Mouse (Mus musculus) kidney, embryonic 16.5 days (tissue): ENCODE results near the gene Bmyc. TPM values are rescaled to one million over a fixed set of nuclear protein-coding genes. Genes with fewer than 3 reads are reported as not detected.

Source experiments
- ATAC-seq: fragments of 200-750 bp; cut with Nextera tagmentation; 2 replicates; pipeline ENCODE4 v1.8.0; 2017; ENCODE audit warnings: moderate TSS enrichment; ENCODE audit not compliant: low FRiP score, low TSS enrichment
- H3K27ac ChIP-seq: fragments of 300-500 bp; sonication (generic); 2 replicates; pipeline ENCODE4 v1.5.1; 2014; ENCODE audit warnings: low read length
- H3K27me3 ChIP-seq: fragments of 300-500 bp; sonication (generic); 2 replicates; pipeline ENCODE4 v1.6.1; 2014; ENCODE audit warnings: low read length, control low read depth, mixed read lengths; ENCODE audit not compliant: insufficient read depth
- H3K36me3 ChIP-seq: fragments of 300-500 bp; sonication (generic); 2 replicates; pipeline ENCODE4 v1.6.1; 2014; ENCODE audit warnings: low read length, control low read depth, mixed read lengths; ENCODE audit not compliant: insufficient read depth
- H3K4me1 ChIP-seq: fragments of 300-500 bp; sonication (generic); 2 replicates; pipeline ENCODE4 v1.6.1; 2014; ENCODE audit warnings: low read length, control low read depth, mixed read lengths; ENCODE audit not compliant: insufficient read depth
- H3K4me2 ChIP-seq: fragments of 300-500 bp; sonication (generic); replicated peaks from 2 replicates; pipeline ENCODE4 v1.6.1; 2014; ENCODE audit warnings: low read depth, low read length
- H3K4me3 ChIP-seq: fragments of 300-500 bp; sonication (generic); 2 replicates; pipeline ENCODE4 v1.5.1; 2014; ENCODE audit warnings: mild to moderate bottlenecking, low read length
- H3K9ac ChIP-seq: fragments of 300-500 bp; sonication (generic); replicated peaks from 2 replicates; pipeline ENCODE4 v1.6.1; 2014; ENCODE audit warnings: low read length
- H3K9me3 ChIP-seq: fragments of 300-500 bp; sonication (generic); 2 replicates; pipeline ENCODE4 v1.6.1; 2016; ENCODE audit warnings: low read length, control low read depth
- WGBS: fragments of 180-500 bp; shearing (Covaris S2); extraction: QIAGEN DNeasy Blood & Tissue Kit; methylation state at CpG from one replicate; pipeline ENCODE4 v1.1.7; 2014; 5-methylcytosine and 5-hydroxymethylcytosine counted together
- polyA plus RNA-seq: library from polyadenylated mRNA; unstranded; fragments of >200 nt; fragmentation: Nextera tagmentation; extraction: Ambion mirVana; gene quantifications from 2 replicates; pipeline ENCODE4 v1.2.1, GENCODE M21; 2015

Bmyc gene
- 89.0 and 91.6 TPM in 2 replicates for polyA plus RNA-seq

DNA sequence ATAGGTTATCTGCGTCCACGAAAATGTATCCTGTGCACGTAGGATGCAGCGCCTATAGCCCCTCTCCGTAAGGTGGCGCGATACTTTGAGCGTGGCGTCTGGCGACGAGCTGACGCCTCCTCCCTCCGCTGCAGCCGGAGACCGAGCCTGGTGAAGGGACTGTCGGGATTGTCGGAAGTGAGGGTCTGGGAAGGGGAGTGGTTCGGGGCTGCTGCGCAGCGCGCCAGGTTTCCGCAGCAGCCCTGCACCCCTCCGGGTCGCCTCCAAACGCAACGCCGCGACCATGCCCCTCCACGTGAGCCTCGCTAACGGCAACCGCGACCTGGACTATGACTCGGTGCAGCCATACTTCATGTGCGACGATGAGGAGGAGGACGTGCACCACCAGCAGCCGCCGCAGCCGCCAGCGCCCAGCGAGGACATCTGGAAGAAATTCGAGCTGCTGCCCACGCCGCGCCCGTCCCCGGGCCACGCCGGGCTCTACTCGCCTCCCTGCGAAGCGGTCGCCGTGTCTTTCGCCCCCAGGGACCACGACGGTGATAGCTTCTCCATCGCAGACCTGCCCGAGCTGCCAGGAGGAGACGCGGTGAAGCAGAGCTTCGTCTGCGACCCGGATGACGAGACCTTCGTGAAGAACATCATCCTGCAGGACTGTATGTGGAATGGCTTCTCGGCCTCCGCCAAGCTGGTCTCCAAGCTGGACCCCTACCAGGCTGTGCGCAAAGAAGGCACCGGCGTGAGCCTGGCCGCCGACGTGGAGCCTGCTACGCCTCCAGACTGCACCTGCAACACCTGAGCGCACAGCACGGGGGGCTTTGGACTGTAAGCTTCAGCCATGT, at the start of gene Bmyc:
Gene Bmyc, plus strand, starts transcription at position 97 of the 839 bp plus-strand sequence.
- ATAC-seq: peak; percentile 93
- H3K36me3 ChIP-seq: no peaks in the 10 kb centered on the region
- no peaks in the 10 kb centered on the region for H3K9me3 ChIP-seq
- H3K27ac ChIP-seq: peak within 1 kb of the TSS; percentile 67
- H3K4me2 ChIP-seq: peak within 1 kb of the TSS; percentile 91
- under 1% methylated on average over 78 of the region's 78 CpGs for WGBS
- no peaks in the 10 kb centered on the region for H3K27me3 ChIP-seq
- H3K4me1 ChIP-seq: peaks cover 9% of the 10 kb centered on the region; the same call in 1 of the 2 replicates
- peak within 1 kb of the TSS; percentile 86 for H3K4me3 ChIP-seq
- H3K9ac ChIP-seq: peak within 1 kb of the TSS; percentile 85

DNA sequence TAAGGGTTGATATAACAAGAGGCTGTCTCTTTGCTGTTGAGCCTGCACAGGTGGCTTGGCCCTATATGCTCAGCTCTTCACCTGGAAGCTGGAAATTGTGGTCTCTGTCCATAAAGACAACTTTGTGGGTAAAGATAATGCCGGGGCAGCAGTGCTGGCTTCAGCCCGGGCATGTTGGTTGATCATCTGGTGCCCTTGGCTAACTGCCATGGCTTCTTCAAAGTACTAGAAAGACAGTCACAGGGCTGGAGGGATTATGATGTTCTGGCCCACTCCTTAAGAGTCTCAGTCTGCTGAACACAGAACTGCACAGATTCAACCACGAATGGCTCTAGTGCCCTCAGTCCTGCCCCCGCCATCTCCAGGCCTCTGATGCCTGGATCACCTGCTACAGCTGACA, 49.3 kb upstream of the Bmyc start:
- no peaks in the 10 kb centered on the region for H3K4me1 ChIP-seq
- no peak overlapping the region for H3K4me2 ChIP-seq
- H3K27me3 ChIP-seq: no peaks in the 10 kb centered on the region
- ATAC-seq: no peak
- no peaks in the 10 kb centered on the region for H3K9me3 ChIP-seq
- H3K36me3 ChIP-seq: no peaks in the 10 kb centered on the region
- WGBS: 83% methylated on average over 4 of the region's 4 CpGs
- H3K27ac ChIP-seq: no peak overlapping the region
- H3K9ac ChIP-seq: no peak overlapping the region
- H3K4me3 ChIP-seq: no peak overlapping the region

DNA sequence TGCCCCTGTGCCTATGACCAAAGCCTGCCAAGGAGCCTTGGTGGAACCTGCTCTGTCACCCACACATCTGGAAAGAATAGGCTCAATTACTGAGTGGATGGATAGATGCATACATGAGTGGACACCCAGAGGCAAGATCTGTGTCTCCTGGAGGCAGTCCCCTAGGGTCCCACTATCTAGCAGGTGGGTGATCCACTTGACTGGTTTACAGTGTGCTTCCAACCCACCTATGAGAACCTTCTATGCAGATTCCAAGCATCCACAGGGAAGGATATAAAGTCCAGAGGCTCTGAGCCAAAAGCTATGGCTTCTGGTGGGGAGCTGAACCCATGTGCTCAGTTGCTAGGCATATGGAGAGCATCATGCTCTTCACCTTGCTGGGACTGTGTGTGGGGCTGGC, 48.9 kb upstream of the Bmyc start, which contains the start of gene Lcn5:
Gene Lcn5, plus strand, starts transcription at position 301 of the 400 bp plus-strand sequence.
- Histone ChIP-seq H3K4me3 (no peak within 1 kb of the TSS), H3K9ac (no peak within 1 kb of the TSS), H3K4me1 (no peaks in the 10 kb centered on the region), H3K36me3 (no peaks in the 10 kb centered on the region), H3K9me3 (no peaks in the 10 kb centered on the region), H3K27ac (no peak within 1 kb of the TSS), H3K4me2 (no peak within 1 kb of the TSS), H3K27me3 (no peaks in the 10 kb centered on the region)
- no peak for ATAC-seq

DNA sequence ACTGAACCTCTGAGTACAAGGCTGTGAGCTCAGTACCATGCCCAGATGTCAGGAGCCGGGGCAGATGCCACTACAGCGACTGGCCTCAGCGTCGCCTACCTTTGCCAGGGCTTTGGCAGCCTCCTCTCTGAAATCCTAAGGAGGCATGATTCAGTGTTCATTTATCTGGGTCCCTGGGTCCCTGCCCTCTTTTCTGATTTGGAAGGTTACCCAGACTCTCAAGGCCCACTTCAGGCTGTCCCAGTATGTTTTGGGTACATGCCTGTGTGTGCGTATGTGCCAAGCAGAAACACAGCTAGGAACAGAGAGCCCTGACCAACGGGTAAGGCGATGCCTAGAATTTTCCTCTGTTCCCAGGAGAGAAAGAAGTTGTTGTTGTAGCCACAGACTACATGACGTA, 46.3 kb upstream of the Bmyc start:
- WGBS: 76% methylated on average over 8 of the region's 8 CpGs

DNA sequence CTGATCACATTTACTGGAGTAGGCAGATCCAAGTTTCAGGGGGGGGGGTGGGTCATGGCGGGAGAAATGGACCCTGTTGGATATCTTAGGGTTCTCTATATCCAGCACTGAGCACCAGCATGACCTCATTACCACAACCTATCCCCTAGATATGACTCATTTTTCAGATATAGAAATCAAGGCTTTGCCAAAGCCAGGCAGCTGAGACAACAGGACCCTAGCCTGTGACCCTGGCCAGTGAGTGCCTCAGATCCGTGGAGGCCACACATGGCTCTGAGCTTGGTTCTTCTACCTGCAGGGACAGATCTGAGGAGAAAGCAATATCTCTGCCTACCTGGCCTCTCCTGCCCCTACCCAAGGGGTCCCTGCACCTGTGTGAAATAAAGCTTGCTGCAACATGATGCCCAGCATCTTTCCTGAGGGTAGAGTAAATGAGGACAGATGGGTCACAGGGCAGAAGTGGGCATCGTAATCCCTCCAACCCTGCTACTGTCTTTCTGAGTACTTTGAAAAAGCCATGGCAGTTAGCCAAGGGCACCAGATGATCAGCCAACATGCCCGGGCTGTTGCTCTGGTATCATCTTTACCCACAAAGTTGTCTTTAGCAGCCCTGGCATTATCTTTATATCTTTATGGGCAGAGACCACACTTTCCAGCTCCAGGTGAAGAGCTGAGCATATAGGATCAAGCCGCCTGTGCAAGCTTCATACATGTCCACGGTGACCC, 45.1 kb upstream of the Bmyc start:
- no peaks in the 10 kb centered on the region for H3K9me3 ChIP-seq
- H3K36me3 ChIP-seq: no peaks in the 10 kb centered on the region
- no peaks in the 10 kb centered on the region for H3K27me3 ChIP-seq
- ATAC-seq: no peak
- H3K9ac ChIP-seq: no peak overlapping the region
- no peak overlapping the region for H3K4me2 ChIP-seq
- no peak overlapping the region for H3K27ac ChIP-seq
- no peaks in the 10 kb centered on the region for H3K4me1 ChIP-seq
- H3K4me3 ChIP-seq: no peak overlapping the region
- 83% methylated on average over 6 of the region's 6 CpGs for WGBS

More for the DNA sequence above, 46.3 kb upstream of the Bmyc start:
- no peak overlapping the region for H3K4me3 ChIP-seq
- H3K36me3 ChIP-seq: no peaks in the 10 kb centered on the region
- no peak overlapping the region for H3K4me2 ChIP-seq
- H3K27ac ChIP-seq: no peak overlapping the region
- ATAC-seq: no peak
- no peak overlapping the region for H3K9ac ChIP-seq
- no peaks in the 10 kb centered on the region for H3K9me3 ChIP-seq
- no peaks in the 10 kb centered on the region for H3K27me3 ChIP-seq
- no peaks in the 10 kb centered on the region for H3K4me1 ChIP-seq

DNA sequence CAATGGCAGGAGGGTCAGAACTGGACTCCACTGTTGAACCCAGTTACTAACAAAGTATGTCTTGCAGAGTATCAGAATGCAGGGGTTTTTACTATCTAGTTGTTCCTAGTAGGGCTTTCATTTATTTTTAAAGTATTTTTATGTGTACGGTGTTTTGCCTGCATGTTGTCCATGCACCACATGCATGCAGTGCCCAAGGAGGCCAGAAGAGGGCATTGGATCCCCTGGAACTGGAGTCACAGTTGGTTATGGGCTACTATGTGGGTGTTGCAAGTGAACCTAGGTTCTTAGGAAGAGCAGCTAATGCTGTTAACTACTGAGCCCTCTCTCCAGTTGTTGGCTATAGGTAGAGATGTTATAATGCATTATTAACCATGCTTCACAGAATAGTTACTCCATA, 43.0 kb upstream of the Bmyc start:
- no peaks in the 10 kb centered on the region for H3K9me3 ChIP-seq
- no peaks in the 10 kb centered on the region for H3K27me3 ChIP-seq
- WGBS: 43% methylated on average over 1 of the region's 1 CpGs
- H3K4me2 ChIP-seq: no peak overlapping the region
- ATAC-seq: no peak
- H3K27ac ChIP-seq: no peak overlapping the region
- H3K9ac ChIP-seq: no peak overlapping the region
- no peak overlapping the region for H3K4me3 ChIP-seq
- H3K36me3 ChIP-seq: no peaks in the 10 kb centered on the region
- no peaks in the 10 kb centered on the region for H3K4me1 ChIP-seq

DNA sequence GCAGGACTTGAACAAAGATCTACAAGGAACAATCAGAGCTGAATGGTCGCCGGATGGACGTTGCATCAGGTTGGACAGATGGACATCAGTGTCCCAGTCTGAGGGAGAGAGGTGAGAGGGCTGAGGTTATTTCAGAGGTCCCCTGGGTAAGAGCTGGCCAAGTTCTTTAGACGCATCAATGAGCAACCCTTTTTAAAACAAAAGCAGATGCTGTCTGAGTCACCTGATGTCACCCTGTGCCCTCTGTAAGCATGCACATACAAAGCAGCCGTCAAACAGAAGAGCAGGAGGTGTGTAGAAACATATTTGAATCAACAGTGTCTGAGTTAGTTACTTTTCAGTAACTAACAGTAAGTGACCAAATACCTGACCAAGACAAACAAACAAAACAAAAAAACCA, 42.4 kb upstream of the Bmyc start:
- Histone ChIP-seq H3K4me1 (no peaks in the 10 kb centered on the region), H3K9ac (no peak overlapping the region), H3K27me3 (no peaks in the 10 kb centered on the region), H3K27ac (no peak overlapping the region), H3K9me3 (no peaks in the 10 kb centered on the region), H3K4me3 (no peak overlapping the region), H3K36me3 (no peaks in the 10 kb centered on the region), H3K4me2 (no peak overlapping the region)
- ATAC-seq: no peak
- 76% methylated on average over 5 of the region's 5 CpGs for WGBS

DNA sequence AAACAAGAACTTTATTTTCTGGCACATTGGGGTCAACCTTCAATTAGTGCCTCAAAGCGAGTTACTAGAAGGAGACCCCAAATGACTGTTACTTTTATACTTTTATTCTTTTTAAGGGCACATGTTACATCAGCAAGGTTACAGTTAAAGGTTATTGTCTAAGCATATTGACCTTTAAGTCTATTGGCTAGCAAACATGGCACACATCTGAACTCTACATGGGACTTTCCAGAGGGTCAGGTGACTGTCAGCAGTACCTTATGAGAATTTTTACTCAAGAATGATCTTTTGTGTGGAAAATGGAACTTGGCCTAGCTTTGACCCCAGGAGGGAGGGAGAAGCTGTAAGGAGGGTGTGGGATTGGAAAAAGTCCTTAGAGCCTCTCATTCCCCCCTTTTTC, 40.0 kb upstream of the Bmyc start:
- WGBS: 66% methylated on average over 1 of the region's 1 CpGs
- no peaks in the 10 kb centered on the region for H3K4me1 ChIP-seq
- H3K4me2 ChIP-seq: no peak overlapping the region
- H3K4me3 ChIP-seq: no peak overlapping the region
- no peaks in the 10 kb centered on the region for H3K27me3 ChIP-seq
- no peaks in the 10 kb centered on the region for H3K9me3 ChIP-seq
- no peak overlapping the region for H3K9ac ChIP-seq
- ATAC-seq: no peak
- no peak overlapping the region for H3K27ac ChIP-seq
- H3K36me3 ChIP-seq: no peaks in the 10 kb centered on the region

DNA sequence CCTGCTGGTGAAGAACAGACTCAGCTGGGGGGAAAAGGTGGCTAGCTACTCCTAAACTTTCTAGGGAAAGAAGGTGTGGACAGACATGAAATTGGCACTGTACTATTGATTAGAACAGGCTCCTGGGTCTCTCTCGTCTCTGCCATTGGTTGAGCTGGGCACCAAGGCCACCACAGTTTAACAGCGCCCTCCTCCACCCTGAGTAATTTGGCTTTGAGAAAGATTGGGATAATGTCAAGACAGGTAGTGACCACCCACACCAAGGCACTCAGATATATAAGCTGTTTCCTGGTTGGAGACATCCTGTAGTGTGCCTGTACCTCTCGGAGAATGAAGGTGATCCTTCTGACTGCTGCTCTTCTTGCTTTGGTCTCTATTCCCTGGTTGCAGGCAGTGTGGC, 30.1 kb upstream of the Bmyc start, which contains the start of gene Lcn6:
Gene Lcn6, plus strand, starts transcription at position 301 of the 400 bp plus-strand sequence.
- Histone ChIP-seq H3K27me3 (no peaks in the 10 kb centered on the region), H3K9me3 (no peaks in the 10 kb centered on the region), H3K4me3 (no peak within 1 kb of the TSS), H3K4me1 (no peaks in the 10 kb centered on the region), H3K4me2 (no peak within 1 kb of the TSS), H3K9ac (no peak within 1 kb of the TSS), H3K27ac (no peak within 1 kb of the TSS), H3K36me3 (no peaks in the 10 kb centered on the region)
- no peak for ATAC-seq
- 89% methylated on average over 3 of the region's 3 CpGs for WGBS

DNA sequence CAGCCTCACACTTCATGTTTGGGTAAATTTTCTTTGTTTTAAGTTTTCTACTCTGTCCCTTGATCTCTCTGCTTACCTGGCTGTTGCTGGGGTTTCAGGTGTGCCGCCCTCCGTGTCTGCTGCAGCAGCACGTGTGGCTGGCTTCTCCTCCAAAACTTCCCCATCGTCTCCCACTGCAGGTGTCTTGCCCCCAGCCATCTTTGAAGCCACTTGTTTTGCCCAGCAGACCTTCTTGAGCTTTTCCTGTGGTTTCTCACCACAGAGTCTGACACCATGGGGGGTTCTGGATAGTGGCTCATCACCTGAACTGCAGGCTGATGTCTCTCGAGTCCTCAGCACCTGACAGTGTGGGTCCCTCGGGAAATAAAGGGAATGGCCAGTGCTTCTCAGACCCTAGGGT, 27.0 kb upstream of the Bmyc start:
- no peaks in the 10 kb centered on the region for H3K9me3 ChIP-seq
- no peak for ATAC-seq
- no peaks in the 10 kb centered on the region for H3K4me1 ChIP-seq
- WGBS: 89% methylated on average over 6 of the region's 6 CpGs
- H3K27ac ChIP-seq: no peak overlapping the region
- H3K36me3 ChIP-seq: no peaks in the 10 kb centered on the region
- no peak overlapping the region for H3K4me2 ChIP-seq
- H3K27me3 ChIP-seq: no peaks in the 10 kb centered on the region
- H3K9ac ChIP-seq: no peak overlapping the region
- H3K4me3 ChIP-seq: no peak overlapping the region
